11 mouse cellular contexts compared by ENCODE assay signal in the genomic region with DNA sequence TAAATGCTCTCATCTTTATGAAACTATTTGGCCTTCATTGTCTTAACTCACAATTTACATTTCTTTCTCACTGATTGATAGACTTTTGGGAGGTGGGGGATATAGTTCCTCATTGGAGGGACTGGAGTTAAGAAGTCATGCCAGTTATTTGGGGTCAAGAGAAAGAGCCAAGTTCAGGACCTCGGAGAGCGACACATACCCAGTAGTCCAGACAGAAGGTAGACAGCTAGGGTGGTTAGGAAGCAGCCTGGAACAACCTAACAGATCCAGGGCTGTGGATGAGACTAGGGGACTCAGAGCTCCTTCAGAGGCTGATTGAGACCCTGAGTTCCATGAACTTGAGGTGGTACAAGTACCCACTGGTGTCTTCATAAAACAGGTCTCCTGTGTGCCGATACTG.
DNase-seq lines count a peak whose midpoint lies in the region; ATAC-seq and TF ChIP-seq lines count a peak whose summit lies in the region.
"Had no signal": no experiment of that assay in that cellular context is flagged by ENCODE, and none has a peak within 500 bp of the region (broad histone marks: within the 10 kb centered on the region; RNA-seq: fewer than 3 reads in every experiment).

No protein-coding gene starts in this region.

- ATAC-seq in stomach, postnatal 0 days (ENCODE audit: low FRiP score, low TSS enrichment): no peak

- H3K36me3 ChIP-seq in embryonic facial prominence, embryonic 10.5 days (replicated peaks): no peaks in the 10 kb centered on the region
- H3K36me3 ChIP-seq in stomach, postnatal 0 days (ENCODE audit: control insufficient read depth, insufficient read depth, low read length): no peaks in the 10 kb centered on the region
- H3K36me3 ChIP-seq: G1E; midbrain, embryonic 10.5 days had no signal

- TF ChIP-seq EP300 in stomach, postnatal 0 days (optimal IDR thresholded peaks at IDR 0.05): no peak

- TF ChIP-seq CTCF in stomach, postnatal 0 days (IDR thresholded peaks at IDR 0.05; ENCODE audit: low read depth): no peak

- H3K27me3 ChIP-seq in embryonic facial prominence, embryonic 10.5 days (replicated peaks; ENCODE audit: low read depth, poor library complexity, severe bottlenecking): no peaks in the 10 kb centered on the region
- no peaks in the 10 kb centered on the region for H3K27me3 ChIP-seq in stomach, postnatal 0 days (ENCODE audit: control insufficient read depth, insufficient read depth, low read length)

- no peak overlapping the region for H3K4me2 ChIP-seq in stomach, postnatal 0 days (replicated peaks; ENCODE audit: low read depth)

- H3K9ac ChIP-seq in stomach, postnatal 0 days (ENCODE audit: low read length): no peak overlapping the region

- H3K27ac ChIP-seq in embryonic facial prominence, embryonic 10.5 days (replicated peaks): no peak overlapping the region
- H3K27ac ChIP-seq in stomach, postnatal 0 days (replicated peaks): no peak overlapping the region
- H3K27ac ChIP-seq: midbrain, embryonic 10.5 days had no signal

- peaks cover 11% of the 10 kb centered on the region; the same call in 1 of the 2 replicates for H3K4me1 ChIP-seq in embryonic facial prominence, embryonic 10.5 days
- no peaks in the 10 kb centered on the region for H3K4me1 ChIP-seq in stomach, postnatal 0 days (replicated peaks; ENCODE audit: control insufficient read depth, insufficient read depth)
- H3K4me1 ChIP-seq: midbrain, embryonic 10.5 days had no signal

- intact Hi-C loops in heart, postnatal 36 days (cut with DNase I): no loop called here

- 64% methylated on average over 3 of the region's 3 CpGs for WGBS in embryonic facial prominence, embryonic 10.5 days
- 55% methylated on average over 3 of the region's 3 CpGs for WGBS in stomach, postnatal 0 days

- H3K9me3 ChIP-seq in embryonic facial prominence, embryonic 10.5 days: no peaks in the 10 kb centered on the region
- H3K9me3 ChIP-seq in stomach, postnatal 0 days (ENCODE audit: control insufficient read depth, low read length): no peaks in the 10 kb centered on the region
- H3K9me3 ChIP-seq: midbrain, embryonic 10.5 days had no signal

- peak; percentile 7 to 36 for DNase-seq in heart, postnatal 36 days
- no peak for DNase-seq in heart, adult 11 months
- DNase-seq in thymus, postnatal 4 days: peak; percentile 35
- no peak for DNase-seq in thymus, postnatal 0 days (ENCODE audit: low spot score)
- DNase-seq in embryonic facial prominence, embryonic 10.5 days (ENCODE audit: low spot score): peak; percentile 64
- peak; percentile 26 for DNase-seq in stomach, postnatal 0 days (ENCODE audit: low spot score)
- no peak for DNase-seq in MN1 (ENCODE audit: low spot score)
- no peak for DNase-seq in layer of hippocampus, postnatal 25 days (ENCODE audit: extremely low spot score in 1 of 2, low spot score in 1 of 2)
- DNase-seq: thymus, adult 18-20 months had no signal

- no peak overlapping the region for H3K4me3 ChIP-seq in embryonic facial prominence, embryonic 10.5 days
- H3K4me3 ChIP-seq in stomach, postnatal 0 days (ENCODE audit: low read depth, low read length): no peak overlapping the region
- H3K4me3 ChIP-seq: midbrain, embryonic 10.5 days had no signal

Comparison
In these comparisons a context has a peak if more than half of its experiments do, and no peak if none do; other contexts are left out.
1. DNase-seq: peak in heart, postnatal 36 days (2 of 2), thymus, postnatal 4 days (single experiment), embryonic facial prominence, embryonic 10.5 days (single experiment) and stomach, postnatal 0 days (single experiment); none in heart, adult 11 months (single experiment), thymus, postnatal 0 days (single experiment), MN1 (single experiment) and layer of hippocampus, postnatal 25 days (0 of 2).